Mouse (Mus musculus) left cerebral cortex, postnatal 14 days (tissue): Measurements from ENCODE around the gene Cd99l2. TPM values are rescaled to one million over a fixed set of nuclear protein-coding genes. Genes with fewer than 3 reads are reported as not detected.
A peak's percentile ranks its signal among the peaks of the same experiment; 100 is the strongest.
"Not testable (repeated sequence)": the region's sequence is repeated elsewhere in the genome, so short reads cannot be mapped to it uniquely, and the experiment has no call there.

ENCODE experiments used
- DNase-seq, 2 experiments: peaks; one replicate each; pipeline ENCODE4 v3.0.0; 2021 to 2022; ENCODE audit warnings: low spot score in 2 of 2, mixed read lengths in 1 of 2
- intact Hi-C: fragments of 180-260 bp; cut with DNase I; formaldehyde crosslinking; loops from one replicate; pipeline ENCODE4 v1.15.1; 2025
- long read RNA-seq, 2 experiments: library from polyadenylated mRNA; stranded (forward); transcript quantifications; one replicate each; pipeline ENCODE4 v2.0.0; 2021
- total RNA-seq, 2 experiments: library from RNA; stranded (reverse); gene quantifications; 2 replicates each; pipeline ENCODE4 v1.2.3; 2021

The Cd99l2 gene
- total RNA-seq: 10 to 100 TPM; 76.1 to 79.3 TPM
- long read RNA-seq, experiment 1, transcript Cd99l2-201 (10 exons, 3,600 nt): major isoform, 34 of 57 reads
- long read RNA-seq, experiment 1, transcript Cd99l2-202 (9 exons, 3,327 nt): minor isoform, 7 of 57 reads
- long read RNA-seq, experiment 1, partial matches to known transcripts: 6 of 57 reads
- long read RNA-seq, experiment 1, other reads (novel, unspliced or antisense): 10 of 57 reads
- long read RNA-seq, experiment 2, transcript Cd99l2-201 (10 exons, 3,600 nt): major isoform, 21 of 49 reads
- long read RNA-seq, experiment 2, transcript Cd99l2-202 (9 exons, 3,327 nt): minor isoform, 10 of 49 reads
- long read RNA-seq, experiment 2, partial matches to known transcripts: 9 of 49 reads
- long read RNA-seq, experiment 2, other reads (novel, unspliced or antisense): 9 of 49 reads

- intact Hi-C loops: loop anchor here (5.0 kb wide), 2 partner anchors 55 to 65 kb away; partner anchors contain the start of gene Hmgb3
- DNase-seq: peak; percentile 80 to 85
Measured at GRCm38 (mm10) chrX:71492634-71493278, at the start of gene Cd99l2. Gene Cd99l2, minus strand, starts transcription at chrX:71492849.

- intact Hi-C loops: no loop called here
- DNase-seq: no peak
Measured at GRCm38 (mm10) chrX:71540821-71541510, 48.3 kb upstream of the Cd99l2 start.

- DNase-seq: no peak
- intact Hi-C loops: no loop called here
Measured at GRCm38 (mm10) chrX:71537791-71538190, 45.1 kb upstream of the Cd99l2 start.

GRCm38 (mm10) chrX:71534102-71534501 is 41.5 kb upstream of the Cd99l2 start:
- DNase-seq: no peak

GRCm38 (mm10) chrX:71532635-71533034 is 40.0 kb upstream of the Cd99l2 start:
- no peak for DNase-seq
- intact Hi-C loops: no loop called here

More at GRCm38 (mm10) chrX:71534102-71534501, 41.5 kb upstream of the Cd99l2 start:
- intact Hi-C loops: no loop called here

- no peak for DNase-seq
Measured at GRCm38 (mm10) chrX:71528646-71529045, 36.0 kb upstream of the Cd99l2 start.

GRCm38 (mm10) chrX:71528150-71528549 is 35.5 kb upstream of the Cd99l2 start:
- no peak for DNase-seq
- intact Hi-C loops: no loop called here

More at GRCm38 (mm10) chrX:71528646-71529045, 36.0 kb upstream of the Cd99l2 start:
- intact Hi-C loops: no loop called here

- intact Hi-C loops: no loop called here
- no peak for DNase-seq
Measured at GRCm38 (mm10) chrX:71527461-71527860, 34.8 kb upstream of the Cd99l2 start.

GRCm38 (mm10) chrX:71525593-71526299 is 33.1 kb upstream of the Cd99l2 start:
- intact Hi-C loops: no loop called here
- DNase-seq: no peak

- DNase-seq: no peak
- intact Hi-C loops: no loop called here
Measured at GRCm38 (mm10) chrX:71524310-71524709, 31.7 kb upstream of the Cd99l2 start.

GRCm38 (mm10) chrX:71522889-71523288 is 30.2 kb upstream of the Cd99l2 start:
- intact Hi-C loops: no loop called here

GRCm38 (mm10) chrX:71519252-71519651 is 26.6 kb upstream of the Cd99l2 start:
- intact Hi-C loops: no loop called here
- no peak for DNase-seq

More at GRCm38 (mm10) chrX:71522889-71523288, 30.2 kb upstream of the Cd99l2 start:
- DNase-seq: no peak

GRCm38 (mm10) chrX:71506591-71506990 is 13.9 kb upstream of the Cd99l2 start:
- DNase-seq, intact Hi-C loops: not testable (repeated sequence)

GRCm38 (mm10) chrX:71493279-71493656 is 619 bp upstream of the Cd99l2 start:
- intact Hi-C loops: loop anchor here (5.0 kb wide), 2 partner anchors 56 to 64 kb away; partner anchors contain the start of gene Hmgb3
- DNase-seq: peak; percentile 27 to 49

- no peak for DNase-seq
- intact Hi-C loops: loop anchor here (5.0 kb wide), 2 partner anchors 55 to 65 kb away; partner anchors contain the start of gene Hmgb3
Measured at GRCm38 (mm10) chrX:71491931-71492633, 567 bp downstream of the Cd99l2 start.

GRCm38 (mm10) chrX:71489353-71489752 is 3.3 kb downstream of the Cd99l2 start:
- no peak for DNase-seq
- intact Hi-C loops: no loop called here

GRCm38 (mm10) chrX:71482244-71482643 is 10.4 kb downstream of the Cd99l2 start:
- intact Hi-C loops: no loop called here

GRCm38 (mm10) chrX:71475992-71476391 is 16.7 kb downstream of the Cd99l2 start:
- intact Hi-C loops: no loop called here

More at GRCm38 (mm10) chrX:71482244-71482643, 10.4 kb downstream of the Cd99l2 start:
- no peak for DNase-seq

GRCm38 (mm10) chrX:71475497-71475896 is 17.2 kb downstream of the Cd99l2 start:
- intact Hi-C loops: no loop called here
- DNase-seq: no peak

More at GRCm38 (mm10) chrX:71475992-71476391, 16.7 kb downstream of the Cd99l2 start:
- no peak for DNase-seq
